Mouse (Mus musculus) midbrain, embryonic 13.5 days (tissue): ENCODE measurements at regions not wholly inside any gene's neighbourhood (a gene's known extent, or its start where the extent isn't known, plus 50 kb on each side); places are given as distances from the start of the nearest gene placed in this dataset.

Source experiments
- ATAC-seq: fragments of 200-750 bp; cut with Nextera tagmentation; 2 replicates; pipeline ENCODE4 v1.8.0; 2017; ENCODE audit warnings: mild to moderate bottlenecking, moderate TSS enrichment, moderate library complexity
- H3K27ac ChIP-seq: fragments of 300-500 bp; sonication (generic); 2 replicates; pipeline ENCODE4 v1.5.1; 2015; ENCODE audit warnings: inconsistent platforms, mild to moderate bottlenecking, moderate library complexity
- H3K27me3 ChIP-seq: fragments of 300-500 bp; sonication (generic); 2 replicates; pipeline ENCODE4 v1.6.1; 2015; ENCODE audit warnings: mild to moderate bottlenecking, inconsistent platforms
- H3K36me3 ChIP-seq: fragments of 300-500 bp; sonication (generic); 2 replicates; pipeline ENCODE4 v1.6.1; 2015; ENCODE audit warnings: mild to moderate bottlenecking, inconsistent platforms
- H3K4me1 ChIP-seq: fragments of 300-500 bp; sonication (generic); replicated peaks from 2 replicates; pipeline ENCODE4 v1.6.1; 2015; ENCODE audit warnings: inconsistent platforms
- H3K4me2 ChIP-seq: fragments of 300-500 bp; sonication (generic); replicated peaks from 2 replicates; pipeline ENCODE4 v1.6.1; 2015; ENCODE audit warnings: moderate library complexity, mild to moderate bottlenecking, inconsistent platforms
- H3K4me3 ChIP-seq: fragments of 300-500 bp; sonication (generic); replicated peaks from 2 replicates; pipeline ENCODE4 v1.5.1; 2015; ENCODE audit warnings: mild to moderate bottlenecking, inconsistent platforms
- H3K9ac ChIP-seq: fragments of 300-500 bp; sonication (generic); replicated peaks from 2 replicates; pipeline ENCODE4 v1.6.1; 2015; ENCODE audit warnings: mild to moderate bottlenecking, inconsistent platforms
- H3K9me3 ChIP-seq: fragments of 300-500 bp; sonication (generic); 2 replicates; pipeline ENCODE4 v1.6.1; 2016; ENCODE audit warnings: mild to moderate bottlenecking, inconsistent platforms
- WGBS: fragments of 180-500 bp; shearing (Covaris S2); methylation state at CpG from one replicate; pipeline ENCODE4 v1.1.7; 2015; 5-methylcytosine and 5-hydroxymethylcytosine counted together

GRCm38 (mm10) chr7:111969198-111969887, 54.0 kb upstream of the Usp47 start:
- no peak overlapping the region for H3K4me2 ChIP-seq
- H3K4me1 ChIP-seq = peaks cover 4% of the 10 kb centered on the region
- no peak overlapping the region for H3K9ac ChIP-seq
- no peaks in the 10 kb centered on the region for H3K36me3 ChIP-seq
- no peak for ATAC-seq
- H3K9me3 ChIP-seq = no peaks in the 10 kb centered on the region
- H3K4me3 ChIP-seq = no peak overlapping the region
- WGBS = 53% methylated on average over 4 of the region's 4 CpGs
- no peak overlapping the region for H3K27ac ChIP-seq
- H3K27me3 ChIP-seq = no peaks in the 10 kb centered on the region

- Histone ChIP-seq H3K4me2 (no peak overlapping the region), H3K36me3 (no peaks in the 10 kb centered on the region), H3K27ac (no peak overlapping the region), H3K4me1 (peaks cover 4% of the 10 kb centered on the region), H3K9ac (no peak overlapping the region), H3K27me3 (no peaks in the 10 kb centered on the region), H3K9me3 (no peaks in the 10 kb centered on the region), H3K4me3 (no peak overlapping the region)
- no peak for ATAC-seq
- 36% methylated on average over 5 of the region's 5 CpGs for WGBS
Observed at GRCm38 (mm10) chr7:111968261-111968660, 55.0 kb upstream of the Usp47 start.

GRCm38 (mm10) chr7:111966716-111967115, 56.6 kb upstream of the Usp47 start:
- no peak for ATAC-seq
- Histone ChIP-seq H3K4me2 (no peak overlapping the region), H3K27ac (no peak overlapping the region), H3K4me3 (no peak overlapping the region), H3K9me3 (no peaks in the 10 kb centered on the region), H3K36me3 (no peaks in the 10 kb centered on the region), H3K9ac (no peak overlapping the region), H3K27me3 (no peaks in the 10 kb centered on the region), H3K4me1 (peaks cover 9% of the 10 kb centered on the region)
- 87% methylated on average over 3 of the region's 3 CpGs for WGBS

GRCm38 (mm10) chr7:111963969-111964368, 59.3 kb upstream of the Usp47 start:
- Histone ChIP-seq H3K9ac (no peak overlapping the region), H3K4me3 (no peak overlapping the region), H3K27me3 (peaks cover 4% of the 10 kb centered on the region; the same call in 1 of the 2 replicates), H3K36me3 (no peaks in the 10 kb centered on the region), H3K9me3 (no peaks in the 10 kb centered on the region), H3K4me2 (no peak overlapping the region), H3K4me1 (peaks cover 9% of the 10 kb centered on the region), H3K27ac (no peak overlapping the region)
- no peak for ATAC-seq
- WGBS = 94% methylated on average over 1 of the region's 1 CpGs

- H3K36me3 ChIP-seq = no peaks in the 10 kb centered on the region
- H3K9ac ChIP-seq = no peak overlapping the region
- H3K4me1 ChIP-seq = 0 out of 2 replicates have a peak, but pooled peaks cover 4% of the 10 kb centered on the region
- H3K4me2 ChIP-seq = no peak overlapping the region
- peaks cover 4% of the 10 kb centered on the region; the same call in 1 of the 2 replicates for H3K27me3 ChIP-seq
- H3K4me3 ChIP-seq = no peak overlapping the region
- no peaks in the 10 kb centered on the region for H3K9me3 ChIP-seq
- 94% methylated on average over 3 of the region's 3 CpGs for WGBS
- ATAC-seq = no peak
- no peak overlapping the region for H3K27ac ChIP-seq
Observed at GRCm38 (mm10) chr7:111959977-111960376, 63.3 kb upstream of the Usp47 start.

GRCm38 (mm10) chr7:111956671-111957070, 66.6 kb upstream of the Usp47 start:
- Histone ChIP-seq H3K4me2 (no peak overlapping the region), H3K9me3 (no peaks in the 10 kb centered on the region), H3K36me3 (no peaks in the 10 kb centered on the region), H3K4me1 (no peaks in the 10 kb centered on the region), H3K4me3 (no peak overlapping the region), H3K27me3 (peaks cover 4% of the 10 kb centered on the region; the same call in 1 of the 2 replicates), H3K27ac (no peak overlapping the region), H3K9ac (no peak overlapping the region)
- no peak for ATAC-seq
- WGBS = 74% methylated on average over 2 of the region's 2 CpGs

- Histone ChIP-seq H3K36me3 (no peaks in the 10 kb centered on the region), H3K4me3 (no peak overlapping the region), H3K9ac (no peak overlapping the region), H3K4me2 (no peak overlapping the region), H3K27ac (no peak overlapping the region), H3K4me1 (no peaks in the 10 kb centered on the region), H3K27me3 (no peaks in the 10 kb centered on the region), H3K9me3 (no peaks in the 10 kb centered on the region)
- 91% methylated on average over 4 of the region's 4 CpGs for WGBS
- ATAC-seq = no peak
Observed at GRCm38 (mm10) chr7:111939631-111940030, 83.7 kb upstream of the Usp47 start.

- no peaks in the 10 kb centered on the region for H3K36me3 ChIP-seq
- no peak overlapping the region for H3K4me2 ChIP-seq
- no peaks in the 10 kb centered on the region for H3K27me3 ChIP-seq
- no peaks in the 10 kb centered on the region for H3K4me1 ChIP-seq
- 85% methylated on average over 3 of the region's 3 CpGs for WGBS
- H3K9ac ChIP-seq = no peak overlapping the region
- H3K27ac ChIP-seq = no peak overlapping the region
- no peak for ATAC-seq
- H3K9me3 ChIP-seq = no peaks in the 10 kb centered on the region
- H3K4me3 ChIP-seq = no peak overlapping the region
Observed at GRCm38 (mm10) chr7:111937547-111937946, 85.8 kb upstream of the Usp47 start.

GRCm38 (mm10) chr7:111937102-111937501, 86.2 kb upstream of the Usp47 start:
- Histone ChIP-seq H3K4me1 (no peaks in the 10 kb centered on the region), H3K9ac (no peak overlapping the region), H3K27ac (no peak overlapping the region), H3K27me3 (no peaks in the 10 kb centered on the region), H3K9me3 (no peaks in the 10 kb centered on the region), H3K4me3 (no peak overlapping the region), H3K4me2 (no peak overlapping the region), H3K36me3 (no peaks in the 10 kb centered on the region)
- no peak for ATAC-seq
- WGBS = 86% methylated on average over 2 of the region's 2 CpGs

GRCm38 (mm10) chr7:111932725-111933124, 90.6 kb upstream of the Usp47 start:
- no peaks in the 10 kb centered on the region for H3K27me3 ChIP-seq
- H3K9me3 ChIP-seq = no peaks in the 10 kb centered on the region
- ATAC-seq = no peak
- 94% methylated on average over 2 of the region's 2 CpGs for WGBS
- no peak overlapping the region for H3K9ac ChIP-seq
- no peaks in the 10 kb centered on the region for H3K36me3 ChIP-seq
- H3K4me1 ChIP-seq = no peaks in the 10 kb centered on the region
- no peak overlapping the region for H3K4me2 ChIP-seq
- H3K27ac ChIP-seq = no peak overlapping the region
- no peak overlapping the region for H3K4me3 ChIP-seq

- no peak overlapping the region for H3K4me3 ChIP-seq
- H3K4me2 ChIP-seq = no peak overlapping the region
- no peak overlapping the region for H3K27ac ChIP-seq
- no peaks in the 10 kb centered on the region for H3K9me3 ChIP-seq
- no peak for ATAC-seq
- H3K9ac ChIP-seq = no peak overlapping the region
- no peaks in the 10 kb centered on the region for H3K27me3 ChIP-seq
- no peaks in the 10 kb centered on the region for H3K36me3 ChIP-seq
- 84% methylated on average over 1 of the region's 1 CpGs for WGBS
- no peaks in the 10 kb centered on the region for H3K4me1 ChIP-seq
Observed at GRCm38 (mm10) chr7:111919961-111920360, 103.3 kb upstream of the Usp47 start.

GRCm38 (mm10) chr7:111903741-111904231, 119.5 kb upstream of the Usp47 start:
- H3K9me3 ChIP-seq = peaks cover 9% of the 10 kb centered on the region; the same call in 1 of the 2 replicates
- WGBS = 88% methylated on average over 7 of the region's 7 CpGs
- ATAC-seq = no peak
- H3K27me3 ChIP-seq = no peaks in the 10 kb centered on the region
- H3K9ac ChIP-seq = no peak overlapping the region
- no peak overlapping the region for H3K4me2 ChIP-seq
- no peak overlapping the region for H3K4me3 ChIP-seq
- no peaks in the 10 kb centered on the region for H3K36me3 ChIP-seq
- H3K4me1 ChIP-seq = no peaks in the 10 kb centered on the region
- no peak overlapping the region for H3K27ac ChIP-seq

GRCm38 (mm10) chr7:111897016-111897415, 117.2 kb upstream of the Galnt18 start:
- H3K4me2 ChIP-seq = no peak overlapping the region
- no peaks in the 10 kb centered on the region for H3K27me3 ChIP-seq
- WGBS = 84% methylated on average over 1 of the region's 1 CpGs
- ATAC-seq = no peak
- no peak overlapping the region for H3K27ac ChIP-seq
- no peaks in the 10 kb centered on the region for H3K4me1 ChIP-seq
- no peak overlapping the region for H3K4me3 ChIP-seq
- no peak overlapping the region for H3K9ac ChIP-seq
- H3K9me3 ChIP-seq = peaks cover 9% of the 10 kb centered on the region; the same call in 1 of the 2 replicates
- H3K36me3 ChIP-seq = no peaks in the 10 kb centered on the region
